Mouse (Mus musculus): ENCODE results near the gene Asb5. TPM values are rescaled to one million over a fixed set of nuclear protein-coding genes. Genes with fewer than 3 reads are reported as not detected.

Asb5 gene
- total RNA-seq, 2 experiments from 2014 or later, result 20.7 to 21.7 TPM

GRCm38 (mm10) chr8:54528571-54528970 is 809 bp upstream of the Asb5 start:
- DNase-seq (ENCODE audit: low spot score), result no peak
- intact Hi-C loops (cut with DNase I), result no loop called here

- no peak for DNase-seq (ENCODE audit: low spot score)
- intact Hi-C loops (cut with DNase I), result no loop called here
These were observed 5.8 kb downstream of the Asb5 start for GRCm38 (mm10) chr8:54535172-54535571.

- no peak for DNase-seq (ENCODE audit: low spot score)
- intact Hi-C loops (cut with DNase I), result loop anchor here (2.0 kb wide), 1 partner anchor 124 kb away; no protein-coding TSS in a partner anchor
These were observed 7.9 kb downstream of the Asb5 start for GRCm38 (mm10) chr8:54537285-54537684.

GRCm38 (mm10) chr8:54541331-54541730 is 12.0 kb downstream of the Asb5 start:
- intact Hi-C loops (cut with DNase I), result no loop called here
- no peak for DNase-seq (ENCODE audit: low spot score)

- intact Hi-C loops (cut with DNase I), result no loop called here
- no peak for DNase-seq (ENCODE audit: low spot score)
These were observed 19.0 kb downstream of the Asb5 start for GRCm38 (mm10) chr8:54548383-54548782.

- intact Hi-C loops (cut with DNase I), result no loop called here
- DNase-seq (ENCODE audit: low spot score), result no peak
These were observed 20.7 kb downstream of the Asb5 start for GRCm38 (mm10) chr8:54550026-54550574.

- intact Hi-C loops (cut with DNase I), result no loop called here
- no peak for DNase-seq (ENCODE audit: low spot score)
These were observed 25.5 kb downstream of the Asb5 start for GRCm38 (mm10) chr8:54554921-54555320.

GRCm38 (mm10) chr8:54562137-54562536 is 32.8 kb downstream of the Asb5 start:
- no peak for DNase-seq (ENCODE audit: low spot score)
- intact Hi-C loops (cut with DNase I), result no loop called here

DNA sequence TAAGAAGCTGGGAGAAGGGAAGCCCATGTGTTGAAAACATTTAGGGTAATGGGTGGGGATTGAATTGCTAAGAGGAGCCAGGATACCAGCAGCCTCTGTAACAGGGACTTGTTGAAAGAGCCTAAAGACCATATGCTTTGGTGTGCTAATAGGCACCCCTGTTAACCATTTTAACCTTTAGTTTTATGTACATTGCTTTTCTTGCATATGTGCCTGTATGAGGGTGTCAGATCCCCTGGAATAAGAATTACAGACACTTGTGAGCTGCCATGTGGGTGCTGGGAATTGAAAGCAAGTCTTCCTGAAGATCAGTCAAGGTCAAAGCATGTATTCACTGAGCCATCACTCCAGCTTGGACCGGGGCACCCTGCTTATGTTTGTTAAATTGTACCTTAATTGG is 35.8 kb downstream of the Asb5 start:
- intact Hi-C loops (cut with DNase I), result no loop called here
- DNase-seq (ENCODE audit: low spot score), result no peak

GRCm38 (mm10) chr8:54565603-54566260 is 36.4 kb downstream of the Asb5 start:
- intact Hi-C loops (cut with DNase I), result no loop called here

GRCm38 (mm10) chr8:54567168-54567567 is 37.8 kb downstream of the Asb5 start:
- intact Hi-C loops (cut with DNase I), result no loop called here
- no peak for DNase-seq (ENCODE audit: low spot score)

More at GRCm38 (mm10) chr8:54565603-54566260, 36.4 kb downstream of the Asb5 start:
- no peak for DNase-seq (ENCODE audit: low spot score)

DNA sequence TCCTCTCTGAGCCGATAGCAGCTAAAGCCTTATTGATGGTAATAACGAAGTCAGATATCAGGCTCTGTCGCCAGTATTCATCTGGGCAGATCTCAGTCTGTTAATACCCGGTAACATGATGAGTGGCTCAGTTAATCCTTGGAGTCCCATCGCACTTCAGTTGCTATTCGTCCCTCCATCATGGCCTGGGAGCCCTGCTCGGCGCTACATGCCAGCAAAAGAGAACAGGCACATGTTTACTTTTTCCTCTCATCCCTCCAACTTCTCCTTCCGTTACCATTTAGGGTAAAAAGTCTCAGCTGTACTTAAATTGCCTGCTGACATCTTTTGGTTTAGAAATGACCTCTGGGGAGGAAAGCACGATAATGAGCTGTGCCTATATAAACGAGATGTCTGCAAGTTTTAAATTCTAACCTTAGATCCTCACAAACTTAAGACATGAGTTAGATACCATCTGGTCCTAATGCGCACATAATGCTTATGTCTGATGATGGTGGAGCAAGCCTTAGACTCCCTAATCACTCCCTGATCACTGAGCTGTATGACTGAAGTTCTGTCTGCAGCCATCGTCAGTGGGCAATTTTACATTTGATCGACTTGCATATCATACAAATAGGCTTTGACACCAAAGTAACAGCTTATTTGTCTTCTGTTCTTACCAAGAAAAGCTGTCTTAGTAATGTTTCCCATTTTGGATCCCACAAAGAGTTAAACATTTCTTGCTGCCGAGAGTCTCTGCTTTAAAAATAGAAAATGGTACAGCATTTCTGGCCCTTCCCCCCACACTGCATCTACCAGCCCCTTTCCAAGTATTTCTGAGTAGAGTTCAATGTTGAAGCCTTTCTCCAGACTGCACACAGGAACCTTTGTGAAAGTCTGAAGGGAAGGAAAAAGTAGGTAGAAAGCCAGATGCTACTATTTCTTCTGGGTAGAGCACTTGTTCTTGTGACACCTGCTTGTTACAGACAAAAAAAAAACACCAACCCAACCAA is 41.5 kb downstream of the Asb5 start:
- DNase-seq (ENCODE audit: low spot score), result no peak
- intact Hi-C loops (cut with DNase I), result loop anchor here (2.0 kb wide), 1 partner anchor 38 kb away; no protein-coding TSS in a partner anchor

GRCm38 (mm10) chr8:54581436-54581835 is 52.1 kb downstream of the Asb5 start:
- DNase-seq (ENCODE audit: low spot score), result no peak

GRCm38 (mm10) chr8:54582886-54583285 is 53.5 kb downstream of the Asb5 start:
- DNase-seq (ENCODE audit: low spot score), result no peak
- intact Hi-C loops (cut with DNase I), result no loop called here

More at GRCm38 (mm10) chr8:54581436-54581835, 52.1 kb downstream of the Asb5 start:
- intact Hi-C loops (cut with DNase I), result no loop called here

GRCm38 (mm10) chr8:54594634-54595033 is 65.3 kb downstream of the Asb5 start:
- intact Hi-C loops (cut with DNase I), result no loop called here
- DNase-seq (ENCODE audit: low spot score), result no peak

DNA sequence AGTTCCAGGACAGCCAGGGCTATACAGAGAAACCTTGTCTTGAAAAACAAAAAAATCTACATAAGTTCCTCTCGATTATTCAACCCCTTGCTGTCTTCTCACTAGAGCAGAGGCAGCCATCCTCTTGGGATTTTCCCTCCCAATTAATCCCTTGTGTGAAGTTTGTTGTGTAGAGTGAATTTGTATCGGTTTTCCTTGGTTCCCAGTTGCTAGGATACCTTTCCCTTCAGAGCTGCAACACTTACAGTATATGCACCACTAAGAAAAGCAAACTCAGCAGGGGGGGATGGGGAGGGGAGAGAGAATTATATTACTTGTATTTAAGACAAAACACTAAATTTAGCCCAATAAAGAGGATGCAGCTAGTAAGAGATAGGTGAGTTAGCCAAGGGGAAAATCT is 66.7 kb downstream of the Asb5 start:
- DNase-seq (ENCODE audit: low spot score), result no peak
- intact Hi-C loops (cut with DNase I), result no loop called here

- DNase-seq (ENCODE audit: low spot score), result no peak
- intact Hi-C loops (cut with DNase I), result no loop called here
These were observed 67.6 kb downstream of the Asb5 start for GRCm38 (mm10) chr8:54596940-54597339.

DNA sequence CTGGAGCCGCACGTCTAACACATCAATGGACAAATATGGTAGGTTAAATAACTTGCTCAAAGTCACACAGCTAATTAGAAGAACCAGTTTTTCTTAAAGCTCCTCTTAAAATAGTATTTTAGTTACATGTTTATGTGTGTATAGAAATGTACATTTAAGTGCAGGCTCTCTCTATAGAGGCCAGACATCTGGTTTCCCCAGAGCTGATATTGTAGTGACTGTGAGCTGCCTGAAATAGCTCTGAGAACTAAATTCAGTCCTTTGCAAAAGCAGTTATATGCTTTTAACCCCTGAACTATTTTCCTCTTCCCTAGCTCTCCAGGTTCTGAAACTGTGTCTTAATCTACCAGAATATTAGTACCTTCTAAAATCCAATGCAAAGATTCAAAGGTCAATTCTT is 68.0 kb downstream of the Asb5 start:
- no peak for DNase-seq (ENCODE audit: low spot score)
- intact Hi-C loops (cut with DNase I), result no loop called here

DNA sequence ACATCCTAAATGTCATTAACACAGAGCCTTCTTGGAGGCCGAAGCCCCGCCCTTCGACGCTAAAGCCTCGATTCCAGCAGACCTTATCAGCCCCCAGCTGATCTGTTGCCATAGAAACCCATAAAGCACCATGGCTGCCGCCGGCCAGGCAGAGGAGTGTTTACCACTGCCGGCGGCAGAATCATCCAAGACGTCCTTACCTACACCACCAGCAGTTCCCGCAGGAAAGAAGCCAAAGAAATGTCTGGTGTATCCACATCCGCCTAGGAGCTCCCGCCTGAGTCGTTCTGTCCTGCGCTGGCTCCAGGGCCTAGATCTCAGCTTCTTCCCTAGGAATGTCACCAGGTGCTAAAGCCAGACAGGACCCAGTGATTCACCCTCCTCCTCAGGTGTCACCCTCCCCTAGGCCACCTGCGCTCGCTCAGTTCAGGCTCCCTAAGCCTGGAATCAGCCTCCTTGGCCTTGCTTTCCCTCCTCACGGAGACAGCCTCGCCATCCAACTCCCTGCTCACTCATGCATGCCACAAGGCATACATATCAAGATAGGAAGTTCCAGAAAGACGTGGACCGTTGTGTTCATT is 71.4 kb downstream of the Asb5 start, which contains the start of gene Spata4:
TSS of gene Spata4 (plus strand) at position 111 of the 581 bp plus-strand sequence.
- DNase-seq (ENCODE audit: low spot score), result no peak
- intact Hi-C loops (cut with DNase I), result no loop called here

- intact Hi-C loops (cut with DNase I), result no loop called here
- no peak for DNase-seq (ENCODE audit: low spot score)
These were observed 74.1 kb downstream of the Asb5 start for GRCm38 (mm10) chr8:54603440-54603839.

Data from heart, postnatal 25 days (tissue).